Mouse (Mus musculus) hindbrain, embryonic 13.5 days (tissue): Measurements from ENCODE around the gene Lexm. TPM values are rescaled to one million over a fixed set of nuclear protein-coding genes. Genes with fewer than 3 reads are reported as not detected.

Experiments used
- ATAC-seq: fragments of 200-750 bp; cut with Nextera tagmentation; 2 replicates; pipeline ENCODE4 v1.8.0; 2017; ENCODE audit warnings: moderate TSS enrichment; ENCODE audit not compliant: low FRiP score
- H3K27ac ChIP-seq: fragments of 300-500 bp; sonication (generic); 2 replicates; pipeline ENCODE4 v1.5.1; 2015; ENCODE audit warnings: inconsistent platforms, mild to moderate bottlenecking, moderate library complexity
- H3K27me3 ChIP-seq: fragments of 300-500 bp; sonication (generic); 2 replicates; pipeline ENCODE4 v1.6.1; 2015; ENCODE audit warnings: mild to moderate bottlenecking, inconsistent platforms
- H3K36me3 ChIP-seq: fragments of 300-500 bp; sonication (generic); 2 replicates; pipeline ENCODE4 v1.6.1; 2015; ENCODE audit warnings: mild to moderate bottlenecking, inconsistent platforms
- H3K4me1 ChIP-seq: fragments of 300-500 bp; sonication (generic); replicated peaks from 2 replicates; pipeline ENCODE4 v1.6.1; 2015; ENCODE audit warnings: inconsistent platforms
- H3K4me2 ChIP-seq: fragments of 300-500 bp; sonication (generic); 2 replicates; pipeline ENCODE4 v1.6.1; 2015; ENCODE audit warnings: inconsistent platforms, mild to moderate bottlenecking, moderate library complexity
- H3K4me3 ChIP-seq: fragments of 300-500 bp; sonication (generic); 2 replicates; pipeline ENCODE4 v1.5.1; 2015; ENCODE audit warnings: mild to moderate bottlenecking, inconsistent platforms
- H3K9ac ChIP-seq: fragments of 300-500 bp; sonication (generic); 2 replicates; pipeline ENCODE4 v1.6.1; 2015; ENCODE audit warnings: mild to moderate bottlenecking, inconsistent platforms
- H3K9me3 ChIP-seq: fragments of 300-500 bp; sonication (generic); 2 replicates; pipeline ENCODE4 v1.6.1; 2016; ENCODE audit warnings: inconsistent platforms
- WGBS: fragments of 180-500 bp; shearing (Covaris S2); methylation state at CpG from one replicate; pipeline ENCODE4 v1.1.7; 2015; 5-methylcytosine and 5-hydroxymethylcytosine counted together
- polyA plus RNA-seq: library from polyadenylated mRNA; unstranded; fragments of >200 nt; fragmentation: Nextera tagmentation; extraction: Ambion mirVana; gene quantifications from 2 replicates; pipeline ENCODE4 v1.2.1, GENCODE M21; 2015

Lexm gene
- polyA plus RNA-seq, 1 experiment from 2014 or later = 0.10 TPM

DNA sequence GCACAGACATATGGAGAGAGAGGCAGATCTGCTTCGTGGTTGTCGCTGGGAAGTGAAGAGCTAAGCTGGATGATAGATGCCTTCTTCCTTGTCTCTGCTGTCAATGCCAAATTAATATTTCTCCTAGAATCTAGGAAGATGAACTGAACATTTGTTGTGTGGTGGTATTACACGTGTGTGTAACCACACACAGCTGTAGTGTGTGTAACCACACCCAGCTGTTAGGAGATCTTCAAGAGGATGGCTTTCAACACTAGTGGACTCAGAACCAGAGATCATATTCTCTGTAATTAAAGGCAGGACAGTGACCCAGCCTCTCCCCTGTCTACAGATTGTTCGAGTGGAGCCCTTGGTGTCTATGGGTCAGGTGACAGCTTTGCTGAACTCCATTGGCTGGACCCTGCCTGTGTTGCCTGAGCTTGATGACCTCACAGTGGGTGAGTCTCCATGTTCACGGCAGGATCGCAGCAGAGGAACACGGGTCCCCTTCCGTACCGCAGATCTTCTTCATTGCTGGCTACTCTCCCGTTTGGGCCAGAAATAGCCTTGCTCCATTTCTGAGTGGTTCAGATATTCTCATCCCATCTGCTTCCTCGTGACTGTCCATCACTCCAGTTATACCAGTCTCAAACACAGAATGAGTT, 45.8 kb downstream of the Lexm start:
- Histone ChIP-seq H3K4me2 (no peak overlapping the region), H3K9me3 (no peaks in the 10 kb centered on the region), H3K9ac (no peak overlapping the region), H3K27ac (no peak overlapping the region), H3K36me3 (peaks cover 89% of the 10 kb centered on the region), H3K27me3 (no peaks in the 10 kb centered on the region), H3K4me1 (0 out of 2 replicates have a peak, but pooled peaks cover 5% of the 10 kb centered on the region), H3K4me3 (no peak overlapping the region)
- 90% methylated on average over 11 of the region's 11 CpGs for WGBS
- no peak for ATAC-seq

DNA sequence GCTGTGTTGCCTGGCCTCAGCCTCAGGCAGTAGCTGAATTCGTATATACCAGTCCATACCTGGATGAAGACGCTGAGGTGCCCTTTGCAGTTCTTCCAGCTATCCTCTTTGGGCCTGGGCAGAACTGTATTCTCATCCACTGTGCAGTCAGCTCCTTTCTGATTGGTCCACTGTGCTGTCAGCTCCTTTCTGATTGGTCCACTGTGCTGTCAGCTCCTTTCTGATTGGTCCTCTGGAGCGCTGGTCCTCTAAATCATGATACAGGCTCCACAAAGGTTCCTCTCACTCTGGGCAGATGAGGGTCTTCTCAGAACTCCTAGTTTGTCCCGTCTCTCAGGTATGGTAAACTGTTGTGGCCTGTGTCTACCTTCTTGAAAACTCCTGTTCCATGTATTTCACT, 47.4 kb downstream of the Lexm start:
- no peak overlapping the region for H3K9ac ChIP-seq
- no peak overlapping the region for H3K27ac ChIP-seq
- no peak overlapping the region for H3K4me2 ChIP-seq
- no peak overlapping the region for H3K4me3 ChIP-seq
- H3K27me3 ChIP-seq = no peaks in the 10 kb centered on the region
- no peak for ATAC-seq
- 94% methylated on average over 4 of the region's 4 CpGs for WGBS
- H3K9me3 ChIP-seq = no peaks in the 10 kb centered on the region
- peaks cover 7% of the 10 kb centered on the region for H3K4me1 ChIP-seq
- peaks cover 92% of the 10 kb centered on the region for H3K36me3 ChIP-seq

DNA sequence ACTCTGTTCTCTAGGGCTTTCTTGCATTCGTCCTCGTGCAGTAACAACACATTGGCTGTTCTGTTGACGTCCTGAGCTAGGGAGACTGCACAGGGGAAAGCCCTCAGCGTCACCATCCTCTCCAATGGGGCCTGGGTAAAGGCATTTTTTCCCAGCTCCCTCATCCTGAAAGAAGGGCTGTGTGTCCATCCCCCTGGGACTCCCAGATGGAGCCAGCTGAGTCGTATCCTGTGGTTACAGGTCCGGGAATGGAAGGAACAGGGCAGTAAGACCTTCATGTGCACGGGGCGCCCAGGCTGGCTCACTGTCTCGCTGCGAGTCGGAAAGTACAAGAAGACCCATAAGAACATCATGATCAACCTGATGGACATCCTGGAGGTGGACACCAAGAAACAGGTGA, 52.9 kb downstream of the Lexm start:
- ATAC-seq = no peak
- Histone ChIP-seq H3K9me3 (no peaks in the 10 kb centered on the region), H3K27ac (no peak overlapping the region), H3K4me1 (peaks cover 41% of the 10 kb centered on the region), H3K4me2 (peak overlapping the region; percentile 97), H3K27me3 (no peaks in the 10 kb centered on the region), H3K9ac (peak overlapping the region; percentile 89), H3K36me3 (peaks cover 45% of the 10 kb centered on the region), H3K4me3 (peak overlapping the region; percentile 89; the same call in 1 of the 2 replicates)
- 82% methylated on average over 11 of the region's 11 CpGs for WGBS

DNA sequence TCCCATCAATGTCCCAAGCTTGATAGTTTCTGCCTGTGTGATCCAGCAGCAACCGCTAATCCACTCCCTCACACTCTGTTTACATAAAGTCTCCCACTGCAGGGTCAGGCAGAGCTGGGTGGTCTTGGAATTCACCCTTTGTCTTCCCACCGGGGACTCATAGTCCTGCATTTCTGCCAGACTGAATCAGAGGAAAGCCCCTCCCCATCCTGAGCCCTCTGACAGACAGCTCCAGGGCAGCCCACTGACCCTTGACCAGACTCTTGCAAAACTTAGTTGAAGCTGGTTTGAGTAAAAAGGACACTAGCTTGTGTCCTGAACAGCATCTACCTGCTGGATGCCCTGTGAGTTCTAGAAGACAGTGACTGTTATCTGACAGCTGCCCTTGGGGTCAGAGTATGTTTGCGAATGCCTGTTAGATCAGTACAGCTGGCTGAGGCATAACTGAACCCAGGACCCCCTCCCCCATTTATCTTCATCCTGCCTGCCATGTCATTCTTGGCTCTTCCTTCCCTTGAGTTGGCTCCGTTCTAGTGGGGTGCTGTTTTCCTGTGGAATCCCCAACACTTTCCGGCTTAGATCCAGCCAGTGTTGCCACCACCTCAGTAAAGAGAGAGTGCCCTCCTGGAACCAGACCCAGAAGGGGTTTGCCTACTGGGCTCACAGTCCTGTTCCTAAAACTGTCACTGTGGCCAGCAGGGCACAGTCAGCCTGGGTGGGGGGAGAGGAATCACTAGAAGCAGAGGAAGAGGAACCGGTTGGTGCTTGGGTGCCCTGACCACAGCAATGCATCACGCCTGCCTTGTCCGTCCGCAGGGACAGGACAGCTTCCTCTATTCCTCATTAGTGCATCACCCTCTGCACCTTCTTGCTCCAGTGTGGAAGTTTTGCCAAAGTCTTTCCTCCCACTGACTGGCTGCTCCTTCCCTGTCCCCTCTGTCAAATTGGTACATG, 53.9 kb downstream of the Lexm start:
- Histone ChIP-seq H3K27me3 (no peaks in the 10 kb centered on the region), H3K27ac (no peak overlapping the region), H3K9ac (peak overlapping the region; percentile 89), H3K9me3 (no peaks in the 10 kb centered on the region), H3K36me3 (peaks cover 41% of the 10 kb centered on the region), H3K4me2 (peak overlapping the region; percentile 97), H3K4me3 (peak overlapping the region; percentile 89), H3K4me1 (peaks cover 41% of the 10 kb centered on the region)
- WGBS = 49% methylated on average over 9 of the region's 9 CpGs
- ATAC-seq = no peak

DNA sequence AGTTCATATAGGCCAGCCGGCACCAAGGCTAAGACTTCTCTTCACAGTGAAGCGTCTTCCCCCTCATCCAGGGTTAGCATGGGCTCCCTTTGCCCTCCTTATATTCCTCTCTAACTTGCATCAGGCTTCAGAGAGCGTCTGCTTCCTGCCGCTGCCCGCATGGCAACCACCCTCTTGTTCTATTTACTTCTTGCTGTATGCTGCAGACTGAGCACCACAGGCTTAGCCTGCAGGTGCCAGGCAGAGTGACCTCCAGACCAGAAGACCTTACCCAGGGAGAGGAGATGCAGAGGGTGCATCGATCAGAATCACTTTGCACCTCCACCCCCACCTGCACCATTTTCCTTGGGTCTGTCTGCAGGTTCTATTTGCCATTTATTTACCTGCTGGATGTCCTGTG, 55.0 kb downstream of the Lexm start:
- Histone ChIP-seq H3K9me3 (no peaks in the 10 kb centered on the region), H3K27me3 (no peaks in the 10 kb centered on the region), H3K9ac (peak overlapping the region; percentile 89), H3K27ac (no peak overlapping the region), H3K4me3 (peak overlapping the region; percentile 89), H3K36me3 (peaks cover 30% of the 10 kb centered on the region), H3K4me2 (peak overlapping the region; percentile 97), H3K4me1 (peaks cover 41% of the 10 kb centered on the region)
- 12% methylated on average over 6 of the region's 6 CpGs for WGBS
- ATAC-seq = no peak

DNA sequence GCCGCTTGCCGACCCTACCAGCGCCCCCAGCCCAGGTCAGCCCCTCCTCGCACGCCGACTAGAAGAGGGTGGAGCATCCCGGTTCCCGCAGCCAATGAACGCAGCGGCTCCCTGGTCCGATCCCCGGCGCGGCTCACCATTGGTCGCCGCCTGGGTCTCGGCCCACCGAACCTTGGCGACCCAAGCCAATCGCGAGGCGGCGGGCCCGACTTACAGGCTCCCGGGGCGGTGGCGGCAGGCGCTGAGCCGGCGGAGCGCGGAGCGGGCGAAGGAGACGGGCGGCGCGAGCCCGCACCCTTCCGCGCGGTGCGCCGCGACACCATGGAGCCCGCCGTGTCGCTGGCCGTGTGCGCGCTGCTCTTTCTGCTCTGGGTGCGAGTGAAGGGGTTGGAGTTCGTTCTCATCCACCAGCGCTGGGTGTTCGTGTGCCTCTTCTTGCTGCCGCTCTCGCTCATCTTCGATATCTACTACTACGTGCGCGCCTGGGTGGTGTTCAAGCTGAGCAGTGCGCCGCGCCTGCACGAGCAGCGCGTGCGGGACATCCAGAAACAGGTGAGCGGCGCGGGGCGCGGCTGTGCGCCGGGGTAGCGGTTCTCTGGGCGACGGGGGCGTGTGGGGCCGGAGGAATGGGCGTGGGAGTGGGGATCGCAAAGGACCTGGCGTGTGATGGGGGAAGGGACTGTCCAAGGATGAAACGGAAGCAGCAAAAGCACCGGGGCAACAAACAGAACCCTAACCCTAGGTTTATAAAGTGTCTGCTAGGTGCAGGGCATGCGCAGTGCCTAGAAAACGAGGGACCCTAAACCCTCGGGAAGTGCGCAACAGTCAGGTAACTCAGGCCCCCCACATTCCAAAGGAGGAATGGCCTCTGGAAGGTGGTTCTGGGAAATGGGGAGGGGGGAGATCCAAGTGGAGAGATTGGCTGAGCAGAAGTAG, 55.9 kb downstream of the Lexm start, which contains the start of gene Dhcr24:
Dhcr24 (plus strand) TSS at position 193 of the 936 bp plus-strand sequence.
- peaks cover 41% of the 10 kb centered on the region for H3K4me1 ChIP-seq
- no peaks in the 10 kb centered on the region for H3K27me3 ChIP-seq
- peak; percentile 98 for ATAC-seq
- H3K4me2 ChIP-seq = peak within 1 kb of the TSS; percentile 97
- peaks cover 23% of the 10 kb centered on the region for H3K36me3 ChIP-seq
- H3K9ac ChIP-seq = peak within 1 kb of the TSS; percentile 89
- peak within 1 kb of the TSS; percentile 89 for H3K4me3 ChIP-seq
- peak within 1 kb of the TSS; percentile 92 for H3K27ac ChIP-seq
- H3K9me3 ChIP-seq = no peaks in the 10 kb centered on the region
- under 1% methylated on average over 86 of the region's 89 CpGs for WGBS

DNA sequence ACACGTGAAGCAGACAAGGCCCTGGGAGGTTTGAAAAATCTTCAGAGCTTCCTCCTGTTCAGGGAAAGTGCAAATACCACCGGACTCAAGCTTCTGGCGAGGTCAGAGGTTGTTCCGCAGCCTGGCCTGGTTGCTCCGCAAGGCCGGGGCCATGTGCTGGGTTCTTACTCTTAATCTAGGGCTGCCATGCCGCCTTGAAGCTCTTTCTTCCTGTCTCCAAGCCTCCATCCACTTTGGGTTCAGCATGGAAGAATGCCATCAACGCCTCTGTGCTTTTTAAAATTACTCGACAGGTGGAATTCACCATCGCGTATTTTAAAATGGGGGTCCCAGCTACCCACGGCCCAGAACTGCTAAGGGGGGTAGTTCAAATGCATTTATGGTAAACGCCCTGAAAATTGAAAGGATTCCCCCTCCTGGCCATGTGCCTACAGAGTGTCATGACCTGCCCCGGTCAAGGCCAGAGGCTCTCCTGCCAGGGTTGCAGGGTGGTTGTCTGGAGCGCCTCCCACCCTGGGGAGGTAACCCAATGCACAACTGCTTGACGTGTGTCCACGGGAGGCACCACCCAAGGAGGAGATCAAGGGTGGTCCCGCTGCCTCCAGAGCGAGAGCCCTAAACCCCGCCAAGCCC, 56.7 kb downstream of the Lexm start:
- Histone ChIP-seq H3K4me3 (peak overlapping the region; percentile 89), H3K27me3 (no peaks in the 10 kb centered on the region), H3K27ac (peak overlapping the region; percentile 92), H3K9ac (peak overlapping the region; percentile 73), H3K9me3 (no peaks in the 10 kb centered on the region), H3K4me2 (peak overlapping the region; percentile 97), H3K4me1 (peaks cover 41% of the 10 kb centered on the region), H3K36me3 (peaks cover 15% of the 10 kb centered on the region)
- ATAC-seq = no peak; the same call in 1 of the 2 replicates
- WGBS = 1% methylated on average over 19 of the region's 20 CpGs

DNA sequence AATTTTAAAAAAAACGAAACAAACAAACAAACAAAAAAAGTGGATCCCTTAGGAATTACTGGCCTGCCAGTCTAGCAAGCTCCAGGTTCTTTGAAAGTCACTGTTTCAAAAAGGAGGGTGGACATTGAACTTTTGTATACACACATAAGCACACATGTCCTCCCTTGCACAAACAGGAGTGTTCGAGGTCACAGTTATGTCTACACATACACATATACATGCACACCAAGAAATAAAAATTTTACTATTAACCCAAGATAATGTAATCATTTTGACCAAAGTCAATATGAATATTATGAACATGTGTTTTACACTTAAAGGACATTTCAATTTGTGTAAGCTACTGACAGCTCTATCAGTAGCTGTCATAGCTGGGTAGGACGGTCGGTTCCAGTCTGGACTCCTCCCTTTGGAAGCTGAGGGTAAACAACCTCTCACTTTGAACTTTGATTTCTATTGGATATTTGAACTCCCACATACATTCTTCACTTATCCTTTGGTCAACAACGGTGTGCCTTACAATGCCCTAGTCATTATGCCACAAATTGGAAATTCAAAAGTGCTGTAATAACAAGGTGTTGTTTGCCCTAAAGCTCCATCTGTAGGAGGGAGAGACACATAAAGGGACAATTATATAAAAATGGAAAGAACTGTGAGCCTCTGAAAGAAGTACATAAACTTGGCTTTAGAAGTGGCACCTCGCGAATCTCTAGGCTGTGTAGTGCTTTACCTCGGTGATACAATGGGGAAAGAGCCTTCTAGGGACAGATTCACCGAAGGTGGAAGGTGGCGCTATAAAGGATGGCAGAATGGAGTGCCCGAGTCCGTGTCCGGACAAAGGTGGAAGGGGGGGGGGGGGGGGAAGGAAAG, 57.5 kb downstream of the Lexm start:
- 29% methylated on average over 13 of the region's 13 CpGs for WGBS
- ATAC-seq = no peak

DNA sequence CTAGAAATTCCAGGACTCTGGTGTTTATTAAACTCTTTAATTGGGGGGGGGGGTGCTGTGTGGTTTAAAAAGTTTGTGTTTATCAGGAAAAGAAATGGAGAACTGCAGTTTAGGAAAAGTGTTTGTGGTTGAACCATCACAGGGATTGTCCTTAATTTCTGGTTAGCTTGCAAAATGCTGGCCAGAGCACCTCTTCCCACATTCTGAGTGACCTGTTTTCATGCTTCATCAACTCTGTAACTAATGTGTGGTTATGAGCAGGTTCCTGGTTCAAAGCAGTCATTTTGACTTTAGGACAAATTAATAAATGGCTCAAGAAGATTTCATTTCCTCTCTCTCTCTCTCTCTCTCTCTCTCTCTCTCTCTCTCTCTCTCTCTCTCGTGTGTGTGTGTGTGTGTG, 59.1 kb downstream of the Lexm start:
- Histone ChIP-seq H3K27ac (no peak overlapping the region), H3K4me1 (peaks cover 22% of the 10 kb centered on the region), H3K36me3 (no peaks in the 10 kb centered on the region), H3K9me3 (no peaks in the 10 kb centered on the region), H3K27me3 (no peaks in the 10 kb centered on the region), H3K9ac (no peak overlapping the region), H3K4me3 (no peak overlapping the region), H3K4me2 (no peak overlapping the region)
- no CpG with 5 or more reads among the region's 1 CpGs for WGBS
- ATAC-seq = no peak

More for the DNA sequence above, 57.5 kb downstream of the Lexm start:
- peaks cover 8% of the 10 kb centered on the region for H3K36me3 ChIP-seq
- no peaks in the 10 kb centered on the region for H3K27me3 ChIP-seq
- peak overlapping the region; percentile 92; the same call in 1 of the 2 replicates for H3K27ac ChIP-seq
- H3K9ac ChIP-seq = no peak overlapping the region; the same call in 1 of the 2 replicates
- H3K4me3 ChIP-seq = peak overlapping the region; percentile 89
- H3K4me1 ChIP-seq = peaks cover 38% of the 10 kb centered on the region
- peak overlapping the region; percentile 97 for H3K4me2 ChIP-seq
- no peaks in the 10 kb centered on the region for H3K9me3 ChIP-seq

DNA sequence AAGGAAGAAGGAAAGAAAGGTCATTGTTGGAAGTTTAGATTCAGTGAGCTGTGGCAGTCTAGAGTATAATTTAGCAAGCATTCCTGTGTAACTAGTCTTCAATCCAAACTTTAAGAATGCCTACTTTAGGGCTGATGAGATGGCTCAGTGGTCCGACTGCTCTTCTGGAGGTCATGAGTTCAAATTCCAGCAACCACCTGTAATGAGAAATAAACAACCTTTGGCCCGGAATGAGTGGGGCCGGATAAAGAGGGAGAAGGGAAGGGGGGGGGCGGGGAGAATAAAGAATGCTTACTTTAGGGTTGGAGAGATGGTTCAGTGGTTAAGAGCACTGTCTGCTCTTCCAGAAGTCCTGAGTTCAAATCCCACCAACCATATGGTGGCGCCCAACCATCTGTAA, 59.8 kb downstream of the Lexm start:
- no peak overlapping the region for H3K4me3 ChIP-seq
- H3K27me3 ChIP-seq = no peaks in the 10 kb centered on the region
- peaks cover 15% of the 10 kb centered on the region for H3K4me1 ChIP-seq
- H3K36me3 ChIP-seq = no peaks in the 10 kb centered on the region
- no peak for ATAC-seq
- H3K9me3 ChIP-seq = no peaks in the 10 kb centered on the region
- H3K9ac ChIP-seq = no peak overlapping the region
- no peak overlapping the region for H3K4me2 ChIP-seq
- H3K27ac ChIP-seq = no peak overlapping the region
- WGBS = 88% methylated on average over 5 of the region's 5 CpGs
